Mouse (Mus musculus) liver, embryonic 11.5 days (tissue): Measurements from ENCODE around the gene Fbf1. TPM values are rescaled to one million over a fixed set of nuclear protein-coding genes. Genes with fewer than 3 reads are reported as not detected.

ENCODE experiments used
- ATAC-seq: fragments of 200-750 bp; cut with Nextera tagmentation; replicated peaks from 2 replicates; pipeline ENCODE4 v1.8.0; 2017; ENCODE audit warnings: moderate number of reproducible peaks, mild to moderate bottlenecking, moderate TSS enrichment, moderate library complexity; ENCODE audit not compliant: low FRiP score
- DNase-seq: peaks from one replicate; pipeline ENCODE4 v3.0.0-alpha.2; 2017; ENCODE audit warnings: low spot score
- H3K27ac ChIP-seq: fragments of 300-500 bp; sonication (generic); 2 replicates; pipeline ENCODE4 v1.5.1; 2014; ENCODE audit warnings: mild to moderate bottlenecking, low read depth, low read length, control low read depth
- H3K27me3 ChIP-seq: fragments of 300-500 bp; sonication (generic); replicated peaks from 2 replicates; pipeline ENCODE4 v1.6.1; 2014; ENCODE audit warnings: low read length, mixed read lengths; ENCODE audit not compliant: control insufficient read depth, insufficient read depth
- H3K36me3 ChIP-seq: fragments of 300-500 bp; sonication (generic); 2 replicates; pipeline ENCODE4 v1.6.1; 2014; ENCODE audit warnings: mild to moderate bottlenecking, low read length, moderate library complexity, mixed read lengths; ENCODE audit not compliant: control insufficient read depth, insufficient read depth
- H3K4me1 ChIP-seq: fragments of 300-500 bp; sonication (generic); replicated peaks from 2 replicates; pipeline ENCODE4 v1.6.1; 2014; ENCODE audit warnings: low read length, mixed read lengths; ENCODE audit not compliant: control insufficient read depth, insufficient read depth
- H3K4me2 ChIP-seq: fragments of 300-500 bp; sonication (generic); 2 replicates; pipeline ENCODE4 v1.6.1; 2014; ENCODE audit warnings: mild to moderate bottlenecking, control low read depth, moderate library complexity
- H3K4me3 ChIP-seq: fragments of 300-500 bp; sonication (generic); 2 replicates; pipeline ENCODE4 v1.5.1; 2014; ENCODE audit warnings: low read depth, low read length, control low read depth
- H3K9ac ChIP-seq: fragments of 300-500 bp; sonication (generic); 2 replicates; pipeline ENCODE4 v1.6.1; 2014; ENCODE audit warnings: low read depth, low read length, control low read depth
- H3K9me3 ChIP-seq: fragments of 300-500 bp; sonication (generic); 2 replicates; pipeline ENCODE4 v1.6.1; 2016; ENCODE audit warnings: low read length, inconsistent platforms, mixed read lengths; ENCODE audit not compliant: control insufficient read depth
- WGBS: fragments of 180-500 bp; shearing (Covaris S2); extraction: QIAGEN DNeasy Blood & Tissue Kit; methylation state at CpG from one replicate; pipeline ENCODE4 v1.1.7; 2014; 5-methylcytosine and 5-hydroxymethylcytosine counted together
- polyA plus RNA-seq: library from polyadenylated mRNA; unstranded; fragments of >200 nt; fragmentation: Nextera tagmentation; extraction: Ambion mirVana; gene quantifications from 2 replicates; pipeline ENCODE4 v1.2.1, GENCODE M21; 2014

The Fbf1 gene
- polyA plus RNA-seq, 1 experiment from 2014 or later, result 20.1 TPM

DNA sequence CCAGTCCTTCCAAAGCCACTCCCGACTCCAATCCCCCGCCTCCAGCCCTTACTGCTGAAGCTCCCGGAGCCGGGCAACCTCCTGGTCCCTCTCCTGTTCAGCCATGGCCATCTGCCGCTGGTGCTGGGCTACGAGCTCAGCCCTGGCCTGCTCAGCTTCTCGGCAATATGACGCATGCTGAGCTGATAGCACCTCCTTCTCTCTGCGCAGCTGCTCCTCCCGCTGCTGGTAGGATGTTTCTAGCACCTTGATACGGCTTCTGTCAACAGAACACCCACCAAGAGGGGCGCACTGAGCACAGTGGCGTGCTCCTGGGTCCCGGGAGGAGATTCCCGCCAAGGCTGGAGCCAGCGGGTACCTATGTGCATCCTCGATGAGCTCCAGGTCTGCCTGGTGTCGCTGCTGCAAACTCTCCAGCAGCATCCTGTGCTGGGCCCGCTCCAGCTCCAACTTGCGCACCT lies 19.2 kb downstream of the Fbf1 start:
- no peak overlapping the region for H3K27ac ChIP-seq
- H3K4me2 ChIP-seq, result no peak overlapping the region
- no peak for DNase-seq
- no peak for ATAC-seq
- no peaks in the 10 kb centered on the region for H3K9me3 ChIP-seq
- H3K4me3 ChIP-seq, result no peak overlapping the region
- H3K9ac ChIP-seq, result no peak overlapping the region
- peaks cover 12% of the 10 kb centered on the region for H3K4me1 ChIP-seq
- peaks cover 55% of the 10 kb centered on the region for H3K36me3 ChIP-seq
- no peaks in the 10 kb centered on the region for H3K27me3 ChIP-seq
- 73% methylated on average over 20 of the region's 20 CpGs for WGBS

DNA sequence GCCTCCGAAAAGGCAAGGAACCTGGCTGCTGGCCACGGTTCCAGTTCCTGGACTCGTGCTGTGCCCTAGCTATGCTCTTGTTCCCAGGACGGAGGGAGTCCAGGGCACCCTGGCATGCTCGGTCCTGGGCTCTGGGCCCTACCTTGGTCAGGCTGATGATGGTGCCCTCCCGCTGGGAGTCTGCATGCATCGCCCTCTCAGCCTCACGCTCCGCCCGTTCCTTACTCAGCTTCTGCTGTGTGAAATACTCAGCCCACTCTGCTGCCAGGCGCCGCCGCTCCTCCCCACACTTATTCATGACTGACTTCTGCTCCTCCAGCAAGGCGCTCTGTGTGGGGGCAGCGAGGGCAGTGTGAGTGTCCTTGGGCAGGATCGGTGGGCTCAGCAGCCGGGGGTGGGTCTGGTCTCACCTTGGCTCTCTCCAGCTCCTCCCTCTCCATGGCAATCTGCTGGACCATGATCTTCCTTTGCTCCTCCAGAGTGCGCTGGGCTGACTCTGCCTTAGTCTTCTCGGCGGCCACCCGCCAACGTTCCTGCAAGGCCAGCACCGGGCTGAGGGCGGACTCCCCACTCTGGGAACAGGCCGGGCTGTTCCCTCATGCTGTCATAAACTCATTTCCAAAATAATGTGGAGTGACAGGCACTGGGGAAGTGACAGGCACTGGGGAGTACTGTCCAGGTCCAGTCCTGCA lies 21.5 kb downstream of the Fbf1 start:
- H3K9ac ChIP-seq, result no peak overlapping the region
- H3K4me3 ChIP-seq, result no peak overlapping the region
- H3K4me1 ChIP-seq, result peaks cover 26% of the 10 kb centered on the region
- no peak overlapping the region for H3K27ac ChIP-seq
- ATAC-seq (no peak), DNase-seq (no peak)
- H3K27me3 ChIP-seq, result no peaks in the 10 kb centered on the region
- peaks cover 46% of the 10 kb centered on the region for H3K36me3 ChIP-seq
- no peaks in the 10 kb centered on the region for H3K9me3 ChIP-seq
- no peak overlapping the region for H3K4me2 ChIP-seq
- WGBS, result 84% methylated on average over 25 of the region's 25 CpGs

DNA sequence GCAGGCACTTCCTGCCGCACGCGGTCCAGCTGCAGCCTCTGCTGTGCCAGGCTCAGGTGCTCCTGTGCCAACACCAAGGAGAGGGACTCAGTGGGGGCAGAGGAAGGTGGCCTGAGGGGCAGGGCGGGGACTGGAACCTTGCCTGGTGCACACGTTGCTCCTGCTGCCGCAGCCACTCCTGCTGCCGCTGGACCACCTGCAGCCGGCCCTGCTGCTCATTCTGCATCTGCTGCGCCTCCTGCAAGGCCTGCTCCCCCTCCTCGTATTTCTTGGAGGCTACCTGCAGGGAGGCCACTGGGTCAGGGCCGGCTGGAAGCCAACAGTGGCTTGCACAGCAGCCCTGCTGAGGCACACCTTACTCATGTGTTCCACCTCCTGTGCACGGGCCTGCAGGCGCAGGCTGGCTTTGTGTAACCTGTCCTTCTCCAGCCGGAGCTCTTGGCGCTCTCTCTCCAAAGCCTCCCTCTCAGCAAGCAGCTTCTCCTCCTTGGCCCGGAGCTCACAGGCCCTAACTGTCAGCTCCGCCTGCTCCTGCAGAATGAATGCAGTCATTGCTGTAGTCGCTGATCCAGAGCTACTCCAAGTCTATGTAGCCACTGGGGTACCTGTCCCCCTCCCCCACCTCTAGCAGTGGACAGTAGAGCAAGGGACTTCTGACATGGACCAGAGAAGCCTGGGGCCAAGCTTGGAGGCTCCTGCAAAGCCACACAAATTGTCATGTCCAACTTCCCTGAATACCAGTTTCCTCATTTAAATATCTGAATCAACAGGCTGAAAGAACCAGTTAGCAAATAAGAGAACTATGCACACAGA lies 22.3 kb downstream of the Fbf1 start:
- 79% methylated on average over 18 of the region's 18 CpGs for WGBS
- Histone ChIP-seq H3K27ac (peak overlapping the region; percentile 4; the same call in 1 of the 2 replicates), H3K4me3 (no peak overlapping the region), H3K9ac (no peak overlapping the region), H3K9me3 (no peaks in the 10 kb centered on the region), H3K4me1 (peaks cover 20% of the 10 kb centered on the region), H3K36me3 (peaks cover 40% of the 10 kb centered on the region), H3K27me3 (no peaks in the 10 kb centered on the region), H3K4me2 (no peak overlapping the region)
- ATAC-seq (no peak), DNase-seq (no peak)

DNA sequence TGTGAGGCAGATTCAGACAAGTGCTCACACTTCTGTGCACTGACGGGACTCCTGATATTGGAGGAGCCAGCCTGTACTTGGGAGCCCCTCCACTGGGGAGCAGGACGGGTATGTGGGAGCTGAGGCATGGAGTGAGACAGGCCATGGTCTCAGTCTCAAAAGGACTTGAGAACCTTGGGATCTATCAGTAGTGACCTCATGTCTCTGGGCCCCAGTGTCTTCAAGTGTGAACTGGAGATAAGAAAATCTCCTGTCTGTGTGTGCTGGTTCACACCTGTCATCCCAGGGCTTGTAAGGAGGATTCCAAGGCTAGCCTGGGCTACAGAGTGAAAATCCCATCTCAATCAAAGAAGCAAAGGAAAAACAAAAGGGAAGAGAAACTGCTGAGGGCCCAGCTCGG lies 24.5 kb downstream of the Fbf1 start:
- Histone ChIP-seq H3K9ac (no peak overlapping the region), H3K4me2 (no peak overlapping the region), H3K36me3 (peaks cover 27% of the 10 kb centered on the region), H3K9me3 (no peaks in the 10 kb centered on the region), H3K27ac (peak overlapping the region; percentile 73; the same call in 1 of the 2 replicates), H3K27me3 (no peaks in the 10 kb centered on the region), H3K4me3 (no peak overlapping the region), H3K4me1 (peaks cover 23% of the 10 kb centered on the region)
- WGBS, result 75% methylated on average over 3 of the region's 3 CpGs
- no peak for DNase-seq
- ATAC-seq, result no peak

DNA sequence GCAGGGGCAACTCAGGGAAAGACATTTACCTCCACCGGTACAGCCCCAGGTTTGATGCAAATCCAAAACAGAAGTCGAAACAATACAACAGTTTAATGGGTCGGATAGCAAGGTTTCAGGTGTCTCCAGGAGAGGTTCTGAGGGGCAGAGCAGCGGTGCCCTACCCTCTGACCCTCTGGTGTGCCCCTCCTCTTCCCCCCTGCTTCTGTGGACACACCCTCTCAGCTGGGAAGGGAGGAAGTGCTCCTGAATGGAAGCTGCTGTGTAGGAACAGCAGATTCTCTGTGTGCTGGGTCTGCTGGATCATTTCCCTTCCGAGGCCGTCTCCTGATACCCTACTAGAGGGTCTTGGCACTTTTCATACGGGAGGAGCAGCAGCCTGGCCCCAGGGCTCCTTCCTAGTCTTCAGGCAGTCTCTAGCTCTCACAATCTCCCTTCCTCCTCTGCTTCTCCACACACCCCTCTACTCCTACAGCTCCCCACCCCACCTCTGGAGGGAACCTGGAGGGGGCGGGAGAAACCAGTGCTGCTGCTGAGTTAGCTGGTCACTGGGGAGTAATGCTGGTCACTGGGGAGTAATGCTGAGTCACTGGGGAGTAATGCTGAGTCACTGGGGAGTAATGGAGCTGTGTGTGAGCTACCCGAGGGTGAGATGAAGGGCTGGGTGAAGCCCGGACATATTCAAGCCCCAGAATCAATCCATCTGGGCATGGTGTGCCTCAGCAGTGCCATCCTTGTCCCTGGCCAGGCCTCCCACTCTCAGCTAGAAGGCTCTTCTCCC lies 25.6 kb downstream of the Fbf1 start:
- ATAC-seq (peak; percentile 41), DNase-seq (no peak)
- no peak overlapping the region; the same call in 1 of the 2 replicates for H3K4me3 ChIP-seq
- H3K9me3 ChIP-seq, result no peaks in the 10 kb centered on the region
- 68% methylated on average over 10 of the region's 10 CpGs for WGBS
- H3K4me1 ChIP-seq, result peaks cover 29% of the 10 kb centered on the region
- peak overlapping the region; percentile 43; the same call in 1 of the 2 replicates for H3K9ac ChIP-seq
- H3K4me2 ChIP-seq, result 0 out of 2 replicates have a peak overlapping the region, but pooled peaks have one; percentile 7
- H3K36me3 ChIP-seq, result peaks cover 23% of the 10 kb centered on the region
- peak overlapping the region; percentile 73 for H3K27ac ChIP-seq
- H3K27me3 ChIP-seq, result no peaks in the 10 kb centered on the region

DNA sequence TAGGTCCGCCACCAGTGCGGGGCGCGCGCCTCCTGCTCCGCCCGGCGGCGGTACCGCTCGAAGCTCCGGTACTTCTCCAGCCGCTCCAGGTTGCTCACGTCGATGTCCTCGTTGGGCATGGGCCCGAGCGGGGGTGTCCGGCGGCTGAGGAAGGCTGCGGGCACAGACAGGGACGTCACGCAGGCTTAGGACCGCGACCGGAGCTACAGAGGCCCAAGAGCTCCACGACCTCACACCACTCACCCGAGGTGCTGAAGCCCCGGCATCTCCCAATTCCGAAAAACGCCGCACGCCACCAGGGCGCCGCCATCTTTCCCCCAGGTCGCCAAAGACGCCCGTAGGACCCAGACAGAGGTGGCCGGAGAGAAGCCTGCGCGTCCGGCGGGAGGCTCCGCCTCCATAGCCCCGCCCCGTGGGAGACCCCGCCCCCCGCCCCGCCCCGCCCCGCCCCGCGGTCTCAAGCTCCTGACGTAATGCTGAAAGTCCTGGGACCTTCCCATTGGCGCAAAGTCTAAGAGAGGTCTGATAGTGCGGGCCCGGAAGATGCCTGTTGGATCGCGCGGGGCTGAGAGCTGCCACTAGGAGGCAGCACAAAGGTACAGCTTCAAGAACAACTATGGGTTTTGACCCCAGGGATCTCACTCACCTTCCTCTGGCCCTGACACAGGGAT lies 29.4 kb downstream of the Fbf1 start, which contains the start of gene Mrpl38:
Gene Mrpl38, minus strand, starts transcription at position 401 of the 671 bp plus-strand sequence.
- H3K9me3 ChIP-seq, result no peaks in the 10 kb centered on the region
- DNase-seq (peak; percentile 95), ATAC-seq (peak; percentile 93)
- peak within 1 kb of the TSS; percentile 69 for H3K27ac ChIP-seq
- peaks cover 29% of the 10 kb centered on the region for H3K4me1 ChIP-seq
- peak within 1 kb of the TSS; percentile 81 for H3K4me2 ChIP-seq
- H3K27me3 ChIP-seq, result no peaks in the 10 kb centered on the region
- peak within 1 kb of the TSS; percentile 87 for H3K9ac ChIP-seq
- peak within 1 kb of the TSS; percentile 89 for H3K4me3 ChIP-seq
- peaks cover 18% of the 10 kb centered on the region for H3K36me3 ChIP-seq
- under 1% methylated on average over 60 of the region's 60 CpGs for WGBS

DNA sequence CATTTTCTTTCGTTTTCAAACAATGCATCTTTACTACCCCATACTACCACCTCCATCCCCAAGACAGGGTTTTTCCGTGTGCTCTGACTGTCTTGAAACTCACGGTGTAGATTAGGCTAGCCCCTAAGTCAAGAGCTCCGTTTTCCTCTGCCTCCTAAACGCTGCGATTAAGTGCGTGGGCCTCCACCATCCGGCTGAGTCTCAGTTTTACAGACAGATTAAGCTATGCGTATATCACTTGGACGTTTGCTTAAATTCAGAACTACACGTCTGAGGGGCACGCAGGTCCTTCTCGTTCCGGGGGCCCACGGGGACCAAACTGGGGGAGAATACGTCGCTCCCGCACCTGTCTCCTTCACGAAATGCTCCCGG lies 29.9 kb downstream of the Fbf1 start:
- H3K4me2 ChIP-seq, result peak overlapping the region; percentile 81
- peak overlapping the region; percentile 69 for H3K27ac ChIP-seq
- peak overlapping the region; percentile 89 for H3K4me3 ChIP-seq
- no peaks in the 10 kb centered on the region for H3K27me3 ChIP-seq
- H3K36me3 ChIP-seq, result peaks cover 15% of the 10 kb centered on the region
- H3K4me1 ChIP-seq, result peaks cover 23% of the 10 kb centered on the region
- ATAC-seq (peak; percentile 4; the same call in 1 of the 2 replicates), DNase-seq (no peak)
- no peaks in the 10 kb centered on the region for H3K9me3 ChIP-seq
- WGBS, result under 1% methylated on average over 20 of the region's 20 CpGs
- H3K9ac ChIP-seq, result peak overlapping the region; percentile 87

DNA sequence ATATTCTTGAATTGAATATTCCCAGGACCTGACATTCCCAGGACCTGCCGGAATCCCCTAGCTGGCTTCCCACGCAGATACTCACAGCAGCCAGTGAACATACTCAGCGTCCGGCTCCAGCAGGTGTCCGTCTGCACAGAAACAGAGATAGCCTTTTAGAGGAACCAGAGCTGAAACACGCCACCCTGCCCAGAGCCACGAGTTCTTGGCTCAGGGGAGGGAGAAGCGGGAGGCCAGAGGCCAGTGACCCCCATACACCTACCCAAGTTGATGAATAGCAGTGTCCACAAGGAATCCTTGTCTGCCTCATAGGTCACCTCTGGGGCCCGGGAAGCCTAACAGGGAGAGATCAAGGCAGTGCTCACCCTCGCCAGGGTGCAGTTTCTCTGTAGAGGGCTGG lies 33.8 kb downstream of the Fbf1 start:
- no peak overlapping the region for H3K27ac ChIP-seq
- H3K36me3 ChIP-seq, result peaks cover 21% of the 10 kb centered on the region
- peaks cover 16% of the 10 kb centered on the region for H3K4me1 ChIP-seq
- no peak overlapping the region for H3K9ac ChIP-seq
- 83% methylated on average over 10 of the region's 10 CpGs for WGBS
- H3K4me3 ChIP-seq, result no peak overlapping the region
- H3K4me2 ChIP-seq, result no peak overlapping the region
- no peaks in the 10 kb centered on the region for H3K27me3 ChIP-seq
- no peak for ATAC-seq
- no peaks in the 10 kb centered on the region for H3K9me3 ChIP-seq
- no peak for DNase-seq
